ENCODE assay signal across 16 mouse cellular contexts in genomic region chr8:107219078-107219477, GRCm38 (mm10).
"Had no signal": no experiment of that assay in that cellular context is flagged by ENCODE, and none has a peak within 500 bp of the region (broad histone marks: within the 10 kb centered on the region; RNA-seq: fewer than 3 reads in every experiment).

No protein-coding gene starts in this region.

- ATAC-seq: intestine, embryonic 16.5 days had no signal

- H3K4me2 ChIP-seq: limb, embryonic 13.5 days had no signal

- H3K9me3 ChIP-seq: limb, embryonic 10.5 days; limb, embryonic 13.5 days; midbrain, embryonic 10.5 days had no signal

- H3K9ac ChIP-seq: limb, embryonic 13.5 days had no signal

- H3K36me3 ChIP-seq: limb, embryonic 10.5 days; limb, embryonic 13.5 days; midbrain, embryonic 10.5 days had no signal

- H3K27ac ChIP-seq: limb, embryonic 10.5 days; limb, embryonic 13.5 days; midbrain, embryonic 10.5 days had no signal

- H3K4me3 ChIP-seq: limb, embryonic 10.5 days; limb, embryonic 13.5 days; midbrain, embryonic 10.5 days had no signal

- H3K27me3 ChIP-seq: limb, embryonic 13.5 days had no signal

- H3K4me1 ChIP-seq: limb, embryonic 13.5 days had no signal

- DNase-seq: kidney, adult 18-20 months; kidney, adult 9 months; kidney, postnatal 14 days; kidney, postnatal 4 days; layer of hippocampus, adult 9-11 months; lung, adult 18-20 months; lung, postnatal 14 days; lung, postnatal 4 days; midbrain, embryonic 14.5 days; thymus, adult 2 months; thymus, postnatal 14 days; thymus, postnatal 4 days had no signal
